Mouse (Mus musculus) brain, embryonic 14.5 days (tissue): ENCODE results near the gene Itga11. TPM values are rescaled to one million over a fixed set of nuclear protein-coding genes. Genes with fewer than 3 reads are reported as not detected.

ENCODE experiments used
- DNase-seq: peaks from one replicate; pipeline ENCODE4 v3.0.0-alpha.2; 2011; ENCODE audit warnings: low read depth
- CTCF ChIP-seq: fragments of 200-500 bp; IDR thresholded peaks from 2 replicates; pipeline ENCODE4 v1.5.1; 2012; ENCODE audit warnings: inconsistent platforms, mild to moderate bottlenecking, moderate library complexity, borderline replicate concordance; ENCODE audit not compliant: insufficient read depth, insufficient read length; ENCODE audit errors: extremely low read depth
- POLR2A ChIP-seq: fragments of 200-500 bp; IDR thresholded peaks from 2 replicates; pipeline ENCODE4 v1.6.1; 2012; ENCODE audit warnings: mild to moderate bottlenecking, inconsistent platforms, borderline replicate concordance; ENCODE audit not compliant: poor library complexity, insufficient read depth, insufficient read length, severe bottlenecking; ENCODE audit errors: extremely low read depth
- polyA plus RNA-seq: library from polyadenylated mRNA; depleted of rRNA; stranded (reverse); fragments of >200 nt; gene quantifications from 2 replicates; pipeline ENCODE4 v1.2.3, GENCODE M21; 2012

Gene Itga11
- polyA plus RNA-seq, 1 experiment, result 4.2 TPM

GRCm38 (mm10) chr9:62744558-62745275 is 67.1 kb downstream of the Itga11 start:
- TF ChIP-seq CTCF (peak; percentile 75; the same call in 1 of the 2 replicates), POLR2A (no peak)
- peak; percentile 57 for DNase-seq

GRCm38 (mm10) chr9:62746646-62747045 is 69.0 kb downstream of the Itga11 start:
- no peak for DNase-seq
- TF ChIP-seq CTCF, result no peak
- TF ChIP-seq POLR2A, result no peak

GRCm38 (mm10) chr9:62749666-62750065 is 72.0 kb downstream of the Itga11 start:
- DNase-seq, result no peak
- TF ChIP-seq CTCF, result no peak
- no peak for TF ChIP-seq POLR2A

DNA sequence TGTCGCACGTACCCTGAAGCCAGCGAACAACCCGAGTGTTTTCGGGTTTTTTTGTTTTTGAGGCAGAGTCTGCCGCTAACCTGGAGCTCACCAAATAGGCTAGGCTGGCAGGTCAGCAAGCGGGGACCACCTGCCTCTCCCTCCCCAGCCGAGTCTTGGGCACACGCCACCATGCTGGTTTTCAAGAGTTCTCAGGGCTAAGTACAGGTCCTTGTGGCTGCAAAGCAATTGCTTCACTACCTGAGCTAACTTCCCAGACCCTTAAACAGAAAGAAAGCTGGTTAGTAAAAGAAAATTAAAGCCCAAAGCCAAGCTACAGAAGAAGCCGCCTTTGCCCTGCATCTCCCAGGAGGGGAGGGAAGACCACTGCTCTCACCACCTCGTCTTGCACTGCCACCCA is 72.8 kb downstream of the Itga11 start:
- TF ChIP-seq POLR2A (no peak), CTCF (no peak)
- DNase-seq, result no peak

DNA sequence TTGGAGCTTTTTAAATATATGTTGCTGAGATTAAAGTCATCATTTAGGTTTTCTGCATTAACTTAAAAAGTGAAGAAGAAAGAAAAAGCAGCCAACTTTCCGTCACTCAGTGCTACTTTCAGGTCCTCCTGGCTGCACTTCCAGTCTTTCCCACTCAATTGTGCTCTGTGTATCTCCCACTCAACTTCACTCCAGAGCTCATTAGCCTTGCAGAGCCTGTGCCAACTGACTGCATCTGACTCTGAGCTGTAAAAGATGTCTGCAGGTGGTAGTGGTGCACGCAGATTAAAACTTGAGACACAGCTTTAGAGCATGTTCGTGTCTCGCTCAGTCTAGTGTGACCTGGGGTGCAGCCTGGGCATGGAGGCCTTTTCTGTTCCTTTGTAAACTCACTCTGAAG is 80.7 kb downstream of the Itga11 start:
- peak; percentile 23 for DNase-seq
- TF ChIP-seq POLR2A, result no peak
- no peak for TF ChIP-seq CTCF

GRCm38 (mm10) chr9:62759601-62760000 is 82.0 kb downstream of the Itga11 start:
- DNase-seq, result no peak

DNA sequence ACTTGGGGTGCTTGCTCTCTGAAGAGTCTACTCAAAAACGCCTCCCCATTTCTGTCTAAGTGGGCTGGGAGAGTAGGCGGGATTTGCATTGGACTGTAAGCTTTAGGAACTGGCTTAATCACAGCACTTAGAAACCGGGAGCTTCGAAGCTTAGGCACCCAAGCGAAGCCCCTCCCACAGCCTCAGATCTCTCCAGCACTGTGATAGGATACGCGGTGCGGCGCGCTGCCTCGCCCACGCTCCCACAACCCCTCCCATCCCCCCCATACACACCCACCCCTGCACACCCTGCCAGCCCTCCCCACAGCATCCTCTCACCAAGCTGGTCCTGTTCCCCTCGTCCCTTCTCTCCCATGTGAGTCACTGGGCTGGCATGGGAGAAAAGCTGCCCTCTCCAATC is 85.9 kb downstream of the Itga11 start:
- peak; percentile 60 for DNase-seq
- TF ChIP-seq POLR2A, result no peak
- no peak for TF ChIP-seq CTCF

More at GRCm38 (mm10) chr9:62759601-62760000, 82.0 kb downstream of the Itga11 start:
- TF ChIP-seq CTCF (peak; percentile 25; the same call in 1 of the 2 replicates), POLR2A (no peak)

GRCm38 (mm10) chr9:62765346-62765745 is 87.7 kb downstream of the Itga11 start:
- TF ChIP-seq CTCF (no peak), POLR2A (no peak)
- DNase-seq, result peak; percentile 76

GRCm38 (mm10) chr9:62767464-62767863 is 89.8 kb downstream of the Itga11 start:
- TF ChIP-seq POLR2A, result no peak
- TF ChIP-seq CTCF, result no peak

GRCm38 (mm10) chr9:62768361-62768760 is 90.7 kb downstream of the Itga11 start:
- no peak for TF ChIP-seq CTCF
- no peak for TF ChIP-seq POLR2A

More at GRCm38 (mm10) chr9:62767464-62767863, 89.8 kb downstream of the Itga11 start:
- no peak for DNase-seq

GRCm38 (mm10) chr9:62772746-62773145 is 95.1 kb downstream of the Itga11 start:
- DNase-seq, result no peak
- TF ChIP-seq POLR2A (no peak), CTCF (no peak)

More at GRCm38 (mm10) chr9:62768361-62768760, 90.7 kb downstream of the Itga11 start:
- DNase-seq, result no peak

- TF ChIP-seq CTCF, result no peak
- no peak for TF ChIP-seq POLR2A
- DNase-seq, result no peak
Measured at GRCm38 (mm10) chr9:62775464-62775863, 97.8 kb downstream of the Itga11 start.
